Mouse (Mus musculus) small intestine, adult 2 months (tissue): ENCODE measurements around the gene Tecpr2.

Source experiments
- CTCF ChIP-seq: fragments of 200-500 bp; IDR thresholded peaks from 2 replicates; pipeline ENCODE4 v1.5.1; 2012; ENCODE audit warnings: low read depth, mild to moderate bottlenecking, control low read depth, inconsistent platforms, low read length, moderate library complexity, mixed read lengths; ENCODE audit not compliant: insufficient replicate concordance, insufficient read length; ENCODE audit errors: extremely low read depth
- POLR2A ChIP-seq: fragments of 200-500 bp; IDR thresholded peaks from 2 replicates; pipeline ENCODE4 v1.6.1; 2012; ENCODE audit warnings: low read depth, mild to moderate bottlenecking, control low read depth, inconsistent platforms, low read length, moderate library complexity

DNA sequence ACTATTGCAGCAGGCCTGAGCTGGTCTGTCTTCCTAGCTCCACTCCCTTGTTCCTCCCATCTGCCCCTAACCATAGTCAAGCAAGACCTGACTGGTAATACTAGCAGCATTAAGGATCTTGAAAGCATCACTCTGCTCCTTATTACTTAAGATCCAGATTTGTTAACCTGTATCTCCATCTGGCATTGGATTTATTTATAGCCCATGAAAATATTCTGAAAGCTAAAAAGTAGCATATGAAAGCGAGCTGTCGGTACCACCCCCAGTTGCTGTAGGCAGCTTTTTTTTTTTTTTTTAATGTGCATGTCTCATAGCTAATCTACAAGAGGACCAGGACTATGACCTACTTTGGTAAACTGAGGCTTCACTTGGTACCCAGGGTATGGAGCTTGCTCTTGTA lies 20.9 kb downstream of the Tecpr2 start:
- no peak for TF ChIP-seq POLR2A
- no peak for TF ChIP-seq CTCF
